Mouse (Mus musculus): ENCODE measurements around the gene Hdac4.

DNA sequence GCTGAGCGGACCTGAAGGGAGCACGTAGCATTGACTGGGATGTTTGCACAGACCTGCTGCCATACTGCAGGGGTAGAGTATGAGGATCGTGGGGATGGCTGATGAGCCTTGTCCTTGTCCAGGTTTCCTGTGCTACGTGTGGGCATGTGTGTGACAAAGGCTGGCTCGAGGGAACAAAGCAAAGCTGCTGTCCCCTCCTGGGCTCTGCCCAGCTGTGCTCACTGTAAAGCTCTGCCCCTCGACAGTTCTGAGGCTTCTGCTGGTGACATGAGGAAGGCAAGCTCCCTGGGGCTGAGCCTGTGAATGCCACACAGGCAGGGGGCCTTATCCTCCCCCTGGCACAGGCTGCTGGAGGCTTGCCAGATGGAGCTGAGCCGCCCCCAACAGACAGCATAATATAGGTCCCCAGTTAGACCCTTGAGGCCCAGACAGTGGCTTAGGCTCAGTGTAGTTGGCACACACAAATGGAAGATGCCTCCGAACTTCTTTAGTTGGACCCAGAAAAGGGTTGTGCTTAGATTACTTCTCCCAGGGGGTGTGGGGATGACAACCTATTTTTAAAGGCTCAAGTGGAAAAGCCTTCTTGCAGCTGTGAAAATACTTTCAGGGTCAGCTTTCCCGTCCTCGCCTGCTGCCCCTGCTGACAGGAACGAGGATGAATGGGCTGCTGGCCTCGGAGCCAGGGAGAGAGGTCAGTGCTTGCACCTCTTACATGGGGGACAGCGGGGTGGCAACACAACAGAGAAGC lies 16.7 kb upstream of the Hdac4 start:
- TF ChIP-seq POLR2A (IDR thresholded peaks at IDR 0.05; ENCODE audit: extremely low read depth, insufficient read depth, low read length) (no peak), CTCF (IDR thresholded peaks at IDR 0.05; ENCODE audit: extremely low read depth, insufficient read depth, low read length) (no peak)
